Mouse (Mus musculus): ENCODE measurements around the gene Plekhh3. TPM values are rescaled to one million over a fixed set of nuclear protein-coding genes. Genes with fewer than 3 reads are reported as not detected.

The Plekhh3 gene
- 4.3 and 6.4 TPM in 2 replicates for polyA plus RNA-seq (2012; ENCODE audit: insufficient read depth, insufficient read length, missing spikeins)

GRCm38 (mm10) chr11:101170811-101171610, at the start of gene Plekhh3:
Plekhh3 (minus strand) TSS chr11:101171351.
- Histone ChIP-seq H3K4me3 (ENCODE audit: insufficient read depth, low read length) (peak within 1 kb of the TSS; percentile 66), H3K27ac (ENCODE audit: insufficient read depth, low read depth, low read length) (peak within 1 kb of the TSS; percentile 37), H3K4me1 (ENCODE audit: control insufficient read depth, insufficient read depth, low read length) (peaks cover 33% of the 10 kb centered on the region)
- TF ChIP-seq CTCF (IDR thresholded peaks at IDR 0.05; ENCODE audit: low read depth, low read length) (no peak), POLR2A (IDR thresholded peaks at IDR 0.05; ENCODE audit: borderline replicate concordance, low read depth, low read length) (no peak)

GRCm38 (mm10) chr11:101220853-101221252, 49.7 kb upstream of the Plekhh3 start:
- no peak for TF ChIP-seq CTCF (IDR thresholded peaks at IDR 0.05; ENCODE audit: low read depth, low read length)
- TF ChIP-seq POLR2A (IDR thresholded peaks at IDR 0.05; ENCODE audit: borderline replicate concordance, low read depth, low read length) = no peak
- no peak overlapping the region for H3K27ac ChIP-seq (ENCODE audit: insufficient read depth, low read depth, low read length)
- H3K4me1 ChIP-seq (ENCODE audit: control insufficient read depth, insufficient read depth, low read length) = peaks cover 12% of the 10 kb centered on the region
- H3K4me3 ChIP-seq (ENCODE audit: insufficient read depth, low read length) = no peak overlapping the region

GRCm38 (mm10) chr11:101218436-101219055, 47.4 kb upstream of the Plekhh3 start:
- Histone ChIP-seq H3K4me1 (ENCODE audit: control insufficient read depth, insufficient read depth, low read length) (peaks cover 9% of the 10 kb centered on the region), H3K27ac (ENCODE audit: insufficient read depth, low read depth, low read length) (no peak overlapping the region)

DNA sequence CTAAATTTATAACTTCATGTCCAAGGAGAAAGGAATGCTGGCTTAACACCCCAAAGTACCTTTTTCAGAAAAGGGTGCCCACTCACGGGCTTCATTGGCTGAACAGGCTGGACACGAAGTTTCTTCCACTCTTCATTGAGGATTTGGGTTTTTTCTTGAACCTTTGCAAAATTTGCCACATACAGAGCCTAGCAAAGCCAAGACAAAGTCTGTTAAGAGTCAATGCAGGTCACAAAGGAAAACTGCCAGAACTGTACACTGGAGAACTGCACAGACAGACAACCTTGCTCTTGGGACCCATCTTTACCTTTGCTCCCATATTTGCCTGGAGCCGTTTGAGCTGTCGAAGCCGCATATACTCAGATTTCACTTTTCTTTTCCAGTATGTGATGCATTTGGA, 45.8 kb upstream of the Plekhh3 start:
- Histone ChIP-seq H3K27ac (ENCODE audit: insufficient read depth, low read depth, low read length) (no peak overlapping the region), H3K4me3 (ENCODE audit: insufficient read depth, low read length) (no peak overlapping the region), H3K4me1 (ENCODE audit: control insufficient read depth, insufficient read depth, low read length) (peaks cover 9% of the 10 kb centered on the region)
- no peak for TF ChIP-seq POLR2A (IDR thresholded peaks at IDR 0.05; ENCODE audit: borderline replicate concordance, low read depth, low read length)
- TF ChIP-seq CTCF (IDR thresholded peaks at IDR 0.05; ENCODE audit: low read depth, low read length) = no peak

More at GRCm38 (mm10) chr11:101218436-101219055, 47.4 kb upstream of the Plekhh3 start:
- no peak for TF ChIP-seq CTCF (IDR thresholded peaks at IDR 0.05; ENCODE audit: low read depth, low read length)
- TF ChIP-seq POLR2A (IDR thresholded peaks at IDR 0.05; ENCODE audit: borderline replicate concordance, low read depth, low read length) = no peak
- H3K4me3 ChIP-seq (ENCODE audit: insufficient read depth, low read length) = no peak overlapping the region

GRCm38 (mm10) chr11:101211970-101212369, 40.8 kb upstream of the Plekhh3 start:
- no peak overlapping the region for H3K4me3 ChIP-seq (ENCODE audit: insufficient read depth, low read length)
- TF ChIP-seq CTCF (IDR thresholded peaks at IDR 0.05; ENCODE audit: low read depth, low read length) (no peak), POLR2A (IDR thresholded peaks at IDR 0.05; ENCODE audit: borderline replicate concordance, low read depth, low read length) (no peak)
- H3K27ac ChIP-seq (ENCODE audit: insufficient read depth, low read depth, low read length) = no peak overlapping the region
- H3K4me1 ChIP-seq (ENCODE audit: control insufficient read depth, insufficient read depth, low read length) = no peaks in the 10 kb centered on the region

DNA sequence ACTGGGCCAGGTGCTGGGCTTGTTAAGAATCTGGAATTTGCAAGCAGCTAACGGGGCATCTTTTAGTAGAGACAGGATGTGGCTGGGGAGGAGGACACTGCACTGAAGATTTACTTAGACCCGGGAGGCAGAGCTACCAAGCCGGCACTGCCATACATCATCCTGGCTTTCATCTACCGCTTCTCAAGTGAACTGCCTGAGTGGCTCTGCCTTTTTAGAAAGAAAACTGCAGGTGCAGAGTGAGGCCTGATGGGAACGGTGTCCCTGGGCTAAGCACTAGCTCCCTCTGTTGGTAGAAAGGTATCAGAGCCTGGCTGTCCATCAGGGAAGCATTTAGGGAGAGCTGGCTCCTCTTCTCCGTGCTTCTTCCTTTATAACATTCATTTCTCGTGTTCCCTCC, 29.8 kb upstream of the Plekhh3 start:
- peak; percentile 44 for TF ChIP-seq CTCF (IDR thresholded peaks at IDR 0.05; ENCODE audit: low read depth, low read length)
- no peak for TF ChIP-seq POLR2A (IDR thresholded peaks at IDR 0.05; ENCODE audit: borderline replicate concordance, low read depth, low read length)
- no peak overlapping the region for H3K4me3 ChIP-seq (ENCODE audit: insufficient read depth, low read length)
- H3K27ac ChIP-seq (ENCODE audit: insufficient read depth, low read depth, low read length) = no peak overlapping the region
- no peaks in the 10 kb centered on the region for H3K4me1 ChIP-seq (ENCODE audit: control insufficient read depth, insufficient read depth, low read length)

GRCm38 (mm10) chr11:101199555-101199954, 28.4 kb upstream of the Plekhh3 start:
- no peak for TF ChIP-seq POLR2A (IDR thresholded peaks at IDR 0.05; ENCODE audit: borderline replicate concordance, low read depth, low read length)
- no peak for TF ChIP-seq CTCF (IDR thresholded peaks at IDR 0.05; ENCODE audit: low read depth, low read length)

GRCm38 (mm10) chr11:101196175-101196574, 25.0 kb upstream of the Plekhh3 start:
- H3K4me3 ChIP-seq (ENCODE audit: insufficient read depth, low read length) = no peak overlapping the region
- no peak overlapping the region for H3K27ac ChIP-seq (ENCODE audit: insufficient read depth, low read depth, low read length)
- TF ChIP-seq POLR2A (IDR thresholded peaks at IDR 0.05; ENCODE audit: borderline replicate concordance, low read depth, low read length) (no peak), CTCF (IDR thresholded peaks at IDR 0.05; ENCODE audit: low read depth, low read length) (no peak)
- H3K4me1 ChIP-seq (ENCODE audit: control insufficient read depth, insufficient read depth, low read length) = no peaks in the 10 kb centered on the region

More at GRCm38 (mm10) chr11:101199555-101199954, 28.4 kb upstream of the Plekhh3 start:
- Histone ChIP-seq H3K4me1 (ENCODE audit: control insufficient read depth, insufficient read depth, low read length) (no peaks in the 10 kb centered on the region), H3K27ac (ENCODE audit: insufficient read depth, low read depth, low read length) (no peak overlapping the region), H3K4me3 (ENCODE audit: insufficient read depth, low read length) (no peak overlapping the region)

DNA sequence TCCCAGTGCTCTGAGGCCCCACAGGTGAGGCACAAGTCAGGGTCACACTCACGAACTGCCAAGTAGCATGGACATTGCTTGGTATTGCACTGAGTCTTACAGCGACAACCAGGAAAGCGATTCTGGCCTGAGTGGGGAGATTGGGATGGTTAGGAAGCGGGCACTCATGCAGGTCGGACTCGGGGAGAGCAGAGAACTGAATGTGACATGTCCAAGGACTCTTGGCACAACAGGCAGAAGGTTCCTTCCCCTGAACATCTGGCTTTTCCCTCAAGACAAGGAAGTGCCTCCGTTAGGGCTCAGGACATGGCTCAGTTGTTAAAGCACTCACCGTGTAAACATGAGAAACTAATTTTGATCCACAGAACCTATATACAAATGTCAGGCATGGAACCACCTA, 24.4 kb upstream of the Plekhh3 start:
- Histone ChIP-seq H3K27ac (ENCODE audit: insufficient read depth, low read depth, low read length) (no peak overlapping the region), H3K4me3 (ENCODE audit: insufficient read depth, low read length) (no peak overlapping the region), H3K4me1 (ENCODE audit: control insufficient read depth, insufficient read depth, low read length) (no peaks in the 10 kb centered on the region)
- TF ChIP-seq POLR2A (IDR thresholded peaks at IDR 0.05; ENCODE audit: borderline replicate concordance, low read depth, low read length) (no peak), CTCF (IDR thresholded peaks at IDR 0.05; ENCODE audit: low read depth, low read length) (no peak)

- Histone ChIP-seq H3K4me1 (ENCODE audit: control insufficient read depth, insufficient read depth, low read length) (peaks cover 2% of the 10 kb centered on the region; the same call in 1 of the 2 replicates), H3K27ac (ENCODE audit: insufficient read depth, low read depth, low read length) (no peak overlapping the region), H3K4me3 (ENCODE audit: insufficient read depth, low read length) (no peak overlapping the region)
- no peak for TF ChIP-seq CTCF (IDR thresholded peaks at IDR 0.05; ENCODE audit: low read depth, low read length)
- no peak for TF ChIP-seq POLR2A (IDR thresholded peaks at IDR 0.05; ENCODE audit: borderline replicate concordance, low read depth, low read length)
Observed at GRCm38 (mm10) chr11:101195101-101195500, 23.9 kb upstream of the Plekhh3 start.
